Mouse (Mus musculus): ENCODE data around the gene Eri3.

DNA sequence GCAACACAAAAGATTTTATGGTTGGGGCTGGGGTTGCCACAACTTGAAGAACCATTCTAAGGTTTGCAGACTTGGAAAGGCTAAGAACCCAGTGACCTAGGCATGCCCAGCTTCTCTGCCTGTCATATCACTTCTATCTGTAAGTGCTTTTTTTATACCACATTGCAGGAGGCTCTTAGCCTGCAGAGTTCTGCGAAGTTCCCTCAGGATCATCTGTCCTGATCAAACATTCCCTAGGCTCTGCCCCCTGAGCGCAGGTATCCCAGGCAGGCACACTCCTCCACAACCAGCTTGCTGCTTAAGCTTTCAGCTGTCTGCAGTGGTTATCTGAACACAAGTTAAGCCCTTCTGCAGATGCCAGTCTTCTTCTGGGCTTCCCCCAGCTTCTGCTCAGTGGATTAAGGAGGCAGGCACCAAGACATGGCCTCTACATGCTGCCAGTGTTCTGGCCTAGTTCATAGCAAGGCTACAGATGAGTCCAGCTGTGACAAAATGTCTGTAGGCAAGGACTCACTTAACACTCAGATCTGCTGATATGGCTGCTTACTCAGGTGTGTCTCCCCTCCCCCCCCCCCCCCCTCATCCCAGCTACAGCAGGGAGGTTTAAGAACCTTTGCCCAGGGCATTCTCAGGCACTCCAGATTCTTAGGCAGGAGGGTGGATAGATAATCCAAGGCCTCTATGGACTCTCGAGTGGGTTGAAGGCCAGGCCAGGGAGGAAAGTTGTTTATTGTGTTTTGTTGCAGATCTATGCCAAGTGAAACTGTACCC, 158.8 kb downstream of the Eri3 start:
- TF ChIP-seq CTCF (IDR thresholded peaks at IDR 0.05; ENCODE audit: control insufficient read depth, insufficient read depth, insufficient read length): no peak
- no peak for TF ChIP-seq USF1 (IDR thresholded peaks at IDR 0.05; ENCODE audit: low read depth)
- no peak for TF ChIP-seq CEBPB (IDR thresholded peaks at IDR 0.05; ENCODE audit: low read depth)
- TF ChIP-seq MAX (IDR thresholded peaks at IDR 0.05): no peak

All from C2C12 (cell line).